Mouse (Mus musculus) cortical plate, adult 2 months (tissue): Measurements from ENCODE around the gene Lsmem1.

Experiments used
- CTCF ChIP-seq: fragments of 200-500 bp; IDR thresholded peaks from 2 replicates; pipeline ENCODE4 v1.5.1; 2011; ENCODE audit warnings: mild to moderate bottlenecking, control low read depth, low read length; ENCODE audit not compliant: insufficient read depth; ENCODE audit errors: extremely low read depth
- POLR2A ChIP-seq: fragments of 200-500 bp; IDR thresholded peaks from 2 replicates; pipeline ENCODE4 v1.6.1; 2011; ENCODE audit warnings: mild to moderate bottlenecking, low read length, control low read depth; ENCODE audit not compliant: insufficient read depth; ENCODE audit errors: extremely low read depth

DNA sequence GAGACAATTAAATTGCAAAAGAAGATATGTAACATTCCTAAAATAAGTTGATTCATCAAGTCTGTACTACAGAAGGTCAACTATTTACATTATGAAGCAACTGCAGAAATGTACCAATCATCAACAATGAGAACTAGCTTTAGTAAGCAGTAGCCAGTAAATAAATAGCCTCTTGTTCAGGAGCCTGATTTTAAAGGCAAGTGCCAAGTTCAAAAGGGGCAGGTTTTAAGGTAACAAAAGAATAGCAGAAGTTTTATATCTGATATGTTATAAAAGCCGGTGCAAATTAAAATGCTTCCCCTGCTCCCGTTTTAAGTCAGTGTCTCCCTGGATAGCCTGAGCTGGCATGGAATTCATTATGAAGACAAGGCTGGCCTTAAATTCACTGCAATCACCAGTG lies 18.5 kb upstream of the Lsmem1 start:
- TF ChIP-seq CTCF = no peak
- TF ChIP-seq POLR2A = no peak
